Mouse (Mus musculus): ENCODE measurements around the gene Cnga2. TPM values are rescaled to one million over a fixed set of nuclear protein-coding genes. Genes with fewer than 3 reads are reported as not detected.

The Cnga2 gene
- total RNA-seq, 2 experiments from 2014 or later = 0.35 to 0.40 TPM

GRCm38 (mm10) chrX:72047918-72048317 is 56.3 kb downstream of the Cnga2 start:
- no peak for DNase-seq (ENCODE audit: low spot score in 2 of 2)

Other genes with a start within 250 kb of the Cnga2 start
- gene Vma21, start 175.9 kb upstream of the Cnga2 start, total RNA-seq (2021) = 10 to 100 TPM; 33.5 to 35.4 TPM
- under 1 TPM; 0.42 to 0.91 TPM for gene Gm1141, start 70.8 kb upstream of the Cnga2 start, total RNA-seq (2021)
- gene Prrg3, start 29.2 kb upstream of the Cnga2 start, total RNA-seq (2021) = 10 to 100 TPM; 34.8 to 40.8 TPM
- gene Fate1, start 18.9 kb upstream of the Cnga2 start, total RNA-seq (2021) = under 1 TPM; 0.42 TPM
- gene Magea4, start 230.2 kb downstream of the Cnga2 start, total RNA-seq (2021) = not detected

All from left cerebral cortex, adult 18-20 months (tissue).